Mouse (Mus musculus) intestine, embryonic 16.5 days (tissue): ENCODE data around the gene Gpr156. TPM values are rescaled to one million over a fixed set of nuclear protein-coding genes. Genes with fewer than 3 reads are reported as not detected.

Source experiments
- polyA plus RNA-seq: library from polyadenylated mRNA; unstranded; fragments of >200 nt; fragmentation: Nextera tagmentation; extraction: Ambion mirVana; gene quantifications from 2 replicates; pipeline ENCODE4 v1.2.1, GENCODE M21; 2015

Gene Gpr156
- polyA plus RNA-seq, 1 experiment from 2014 or later = 0.15 TPM

Other genes starting within 250 kb of the Gpr156 start
- gene Fstl1, start 139.6 kb upstream of the Gpr156 start, polyA plus RNA-seq = 208 and 225 TPM in 2 replicates
- gene Gm36028, start 55.4 kb upstream of the Gpr156 start, polyA plus RNA-seq = 3.1 and 4.3 TPM in 2 replicates
- 33.5 and 37.7 TPM in 2 replicates for gene Lrrc58, start 48.1 kb upstream of the Gpr156 start, polyA plus RNA-seq
- gene Gsk3b, start 172.5 kb downstream of the Gpr156 start, polyA plus RNA-seq = 34.3 and 34.6 TPM in 2 replicates